Mouse (Mus musculus) G1E-ER4 (cell line): Measurements from ENCODE around the gene Grid2. TPM values are rescaled to one million over a fixed set of nuclear protein-coding genes. Genes with fewer than 3 reads are reported as not detected.

Source experiments
- GATA1 ChIP-seq: IDR thresholded peaks from one replicate; pipeline ENCODE4 v1.8.0; 2012; ENCODE audit warnings: low read length, inconsistent platforms
- polyA plus RNA-seq: library from polyadenylated mRNA; stranded (reverse); fragments of >175 nt; gene quantifications from 2 replicates; pipeline ENCODE4 v1.2.3, GENCODE M21; 2012

The Grid2 gene
- polyA plus RNA-seq, 1 experiment, result 0.04 TPM

GRCm38 (mm10) chr6:64568599-64568998 lies 1312.9 kb downstream of the Grid2 start:
- no peak for TF ChIP-seq GATA1

GRCm38 (mm10) chr6:64581338-64581737 lies 1325.7 kb downstream of the Grid2 start:
- TF ChIP-seq GATA1, result no peak

- no peak for TF ChIP-seq GATA1
Measured at GRCm38 (mm10) chr6:64588487-64589205, 1333.0 kb downstream of the Grid2 start.

GRCm38 (mm10) chr6:64596261-64596660 lies 1340.6 kb downstream of the Grid2 start:
- no peak for TF ChIP-seq GATA1

GRCm38 (mm10) chr6:64596835-64597234 lies 1341.2 kb downstream of the Grid2 start:
- TF ChIP-seq GATA1, result no peak

GRCm38 (mm10) chr6:64598144-64598561 lies 1342.5 kb downstream of the Grid2 start:
- TF ChIP-seq GATA1, result no peak

- no peak for TF ChIP-seq GATA1
Measured at GRCm38 (mm10) chr6:64605753-64606152, 1350.1 kb downstream of the Grid2 start.

- no peak for TF ChIP-seq GATA1
Measured at GRCm38 (mm10) chr6:64607041-64607440, 1351.4 kb downstream of the Grid2 start.

- no peak for TF ChIP-seq GATA1
Measured at GRCm38 (mm10) chr6:64607942-64608341, 1352.3 kb downstream of the Grid2 start.

- no peak for TF ChIP-seq GATA1
Measured at GRCm38 (mm10) chr6:64616843-64617242, 1361.2 kb downstream of the Grid2 start.

GRCm38 (mm10) chr6:64617417-64618135 lies 1361.9 kb downstream of the Grid2 start:
- TF ChIP-seq GATA1, result no peak

- no peak for TF ChIP-seq GATA1
Measured at GRCm38 (mm10) chr6:64623404-64623803, 1367.7 kb downstream of the Grid2 start.

GRCm38 (mm10) chr6:64647661-64648060 lies 1392.0 kb downstream of the Grid2 start:
- TF ChIP-seq GATA1, result no peak

GRCm38 (mm10) chr6:64648196-64648595 lies 1392.5 kb downstream of the Grid2 start:
- no peak for TF ChIP-seq GATA1

- no peak for TF ChIP-seq GATA1
Measured at GRCm38 (mm10) chr6:64649296-64650226, 1393.9 kb downstream of the Grid2 start.

GRCm38 (mm10) chr6:64650765-64651164 lies 1395.1 kb downstream of the Grid2 start:
- no peak for TF ChIP-seq GATA1
